Mouse (Mus musculus) CD4-positive naive resting alpha-beta T cell, adult 57 days (primary cell): Measurements from ENCODE around the gene Leng1. TPM values are rescaled to one million over a fixed set of nuclear protein-coding genes. Genes with fewer than 3 reads are reported as not detected.

ENCODE experiments used
- total RNA-seq: library from RNA; stranded (reverse); gene quantifications from one replicate; pipeline ENCODE4 v1.2.4, GENCODE M21; 2023

Leng1 gene
- total RNA-seq: 11.1 TPM

GRCm38 (mm10) chr7:3665215-3666114 lies at the start of gene Leng1:
Gene Leng1, minus strand, starts transcription at chr7:3665840.

GRCm38 (mm10) chr7:3703879-3704441 lies 38.3 kb upstream of the Leng1 start, which contains the start of gene Rps9:
Gene Rps9, plus strand, starts transcription at chr7:3703993.

GRCm38 (mm10) chr7:3692987-3693808 lies 27.6 kb upstream of the Leng1 start, which contains the start of gene Mboat7:
Gene Mboat7, minus strand, starts transcription at chr7:3693523.

GRCm38 (mm10) chr7:3692382-3692986 lies 26.8 kb upstream of the Leng1 start, which contains the start of gene Tsen34:
Gene Tsen34, plus strand, starts transcription at chr7:3692863.

GRCm38 (mm10) chr7:3677342-3677741 lies 11.7 kb upstream of the Leng1 start, which contains the start of gene Tmc4:
Gene Tmc4, minus strand, starts transcription at chr7:3677553.

GRCm38 (mm10) chr7:3644672-3645487 lies 20.8 kb downstream of the Leng1 start, which contains the start of gene Cnot3:
Gene Cnot3, plus strand, starts transcription at chr7:3645268.

GRCm38 (mm10) chr7:3629543-3630477 lies 35.8 kb downstream of the Leng1 start, which contains the start of the genes Tfpt and Prpf31:
Gene Tfpt, minus strand, starts transcription at chr7:3629929.
Gene Prpf31, plus strand, starts transcription at chr7:3629985.

GRCm38 (mm10) chr7:3617242-3617995 lies 48.2 kb downstream of the Leng1 start, which contains the start of gene Ndufa3:
Gene Ndufa3, plus strand, starts transcription at chr7:3617373.

GRCm38 (mm10) chr7:3616057-3616388 lies 49.6 kb downstream of the Leng1 start, which contains the start of gene Oscar:
Gene Oscar, minus strand, starts transcription at chr7:3616157.

Other genes starting within 250 kb of the Leng1 start
- not detected for gene Cacng6, start 241.6 kb downstream of the Leng1 start, total RNA-seq
- not detected for gene Tarm1, start 163.2 kb downstream of the Leng1 start, total RNA-seq
- not detected for gene Oscar, start 49.7 kb downstream of the Leng1 start, total RNA-seq
- 346 TPM for gene Ndufa3, start 48.5 kb downstream of the Leng1 start, total RNA-seq
- gene Tfpt, start 35.9 kb downstream of the Leng1 start, total RNA-seq: 24.7 TPM
- 57.1 TPM for gene Prpf31, start 35.9 kb downstream of the Leng1 start, total RNA-seq
- 115 TPM for gene Cnot3, start 20.6 kb downstream of the Leng1 start, total RNA-seq
- 15.1 TPM for gene Tmc4, start 11.7 kb upstream of the Leng1 start, total RNA-seq
- 19.9 TPM for gene Tsen34, start 27.0 kb upstream of the Leng1 start, total RNA-seq
- gene Mboat7, start 27.7 kb upstream of the Leng1 start, total RNA-seq: 73.5 TPM
- 2,564 TPM for gene Rps9, start 38.2 kb upstream of the Leng1 start, total RNA-seq
- 3.1 TPM for gene Pirb, start 54.6 kb upstream of the Leng1 start, total RNA-seq
- not detected for gene Gm15448, start 159.8 kb upstream of the Leng1 start, total RNA-seq
- gene Pira2, start 179.2 kb upstream of the Leng1 start, total RNA-seq: 0.30 TPM
- 0.77 TPM for gene Gm14548, start 232.3 kb upstream of the Leng1 start, total RNA-seq
- gene Lilra6, start 249.7 kb upstream of the Leng1 start, total RNA-seq: 1.2 TPM